Mouse (Mus musculus): ENCODE data around the gene Nup98.

The Nup98 gene

GRCm38 (mm10) chr7:102209756-102210721, at the start of gene Nup98, which contains the start of gene Pgap2:
TSS of gene Nup98 (minus strand) at chr7:102210176.
TSS of gene Pgap2 (plus strand) at chr7:102210208.
- peak; percentile 96 for DNase-seq (ENCODE audit: low spot score)

GRCm38 (mm10) chr7:102258753-102259152, 48.8 kb upstream of the Nup98 start:
- DNase-seq (ENCODE audit: low spot score) = no peak

GRCm38 (mm10) chr7:102258189-102258588, 48.2 kb upstream of the Nup98 start:
- DNase-seq (ENCODE audit: low spot score) = peak; percentile 65

GRCm38 (mm10) chr7:102256636-102257035, 46.7 kb upstream of the Nup98 start:
- no peak for DNase-seq (ENCODE audit: low spot score)

GRCm38 (mm10) chr7:102255954-102256353, 46.0 kb upstream of the Nup98 start, which contains the start of gene Rhog:
TSS of gene Rhog (minus strand) at chr7:102256054.
- no peak for DNase-seq (ENCODE audit: low spot score)

- no peak for DNase-seq (ENCODE audit: low spot score)
Measured at GRCm38 (mm10) chr7:102253631-102254030, 43.7 kb upstream of the Nup98 start.

GRCm38 (mm10) chr7:102250631-102251214, 40.7 kb upstream of the Nup98 start:
- peak; percentile 66 for DNase-seq (ENCODE audit: low spot score)

GRCm38 (mm10) chr7:102249896-102250630, 40.1 kb upstream of the Nup98 start:
- DNase-seq (ENCODE audit: low spot score) = no peak

- DNase-seq (ENCODE audit: low spot score) = no peak
Measured at GRCm38 (mm10) chr7:102249531-102249895, 39.5 kb upstream of the Nup98 start.

GRCm38 (mm10) chr7:102248691-102249404, 38.9 kb upstream of the Nup98 start:
- DNase-seq (ENCODE audit: low spot score) = no peak

GRCm38 (mm10) chr7:102246956-102247797, 37.2 kb upstream of the Nup98 start:
- DNase-seq (ENCODE audit: low spot score) = no peak

- DNase-seq (ENCODE audit: low spot score) = no peak
Measured at GRCm38 (mm10) chr7:102246265-102246664, 36.3 kb upstream of the Nup98 start.

- no peak for DNase-seq (ENCODE audit: low spot score)
Measured at GRCm38 (mm10) chr7:102245775-102246174, 35.8 kb upstream of the Nup98 start.

GRCm38 (mm10) chr7:102244782-102245535, 35.0 kb upstream of the Nup98 start:
- DNase-seq (ENCODE audit: low spot score) = no peak

- no peak for DNase-seq (ENCODE audit: low spot score)
Measured at GRCm38 (mm10) chr7:102243870-102244269, 33.9 kb upstream of the Nup98 start.

GRCm38 (mm10) chr7:102242917-102243316, 32.9 kb upstream of the Nup98 start:
- no peak for DNase-seq (ENCODE audit: low spot score)

- DNase-seq (ENCODE audit: low spot score) = no peak
Measured at GRCm38 (mm10) chr7:102242371-102242770, 32.4 kb upstream of the Nup98 start.

- no peak for DNase-seq (ENCODE audit: low spot score)
Measured at GRCm38 (mm10) chr7:102239591-102239990, 29.6 kb upstream of the Nup98 start.

- no peak for DNase-seq (ENCODE audit: low spot score)
Measured at GRCm38 (mm10) chr7:102238686-102239286, 28.8 kb upstream of the Nup98 start.

- DNase-seq (ENCODE audit: low spot score) = no peak
Measured at GRCm38 (mm10) chr7:102233059-102233458, 23.1 kb upstream of the Nup98 start.
